Mouse (Mus musculus): ENCODE measurements at regions not wholly inside any gene's neighbourhood (a gene's known extent, or its start where the extent isn't known, plus 50 kb on each side); places are given as distances from the start of the nearest gene placed in this dataset.

DNA sequence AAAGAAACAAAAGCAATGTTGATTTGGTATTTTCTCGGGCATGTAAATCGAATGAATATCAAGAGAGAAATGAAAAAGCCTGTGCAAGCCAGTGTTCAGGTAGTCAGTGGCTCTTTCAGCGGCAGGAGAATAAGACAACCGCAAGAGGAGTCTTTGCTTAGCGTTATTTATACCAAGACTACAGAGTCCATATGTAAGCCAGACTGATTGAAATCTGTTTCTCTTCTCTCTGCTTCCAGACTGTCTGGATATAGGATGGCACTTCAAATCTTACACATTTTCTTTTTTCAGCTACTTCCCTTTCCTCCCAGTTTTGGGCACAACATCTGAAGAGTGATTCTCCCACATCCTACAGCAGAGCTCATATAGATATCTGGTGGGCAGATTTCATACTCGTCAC, 105.9 kb upstream of the Tmco5 start:
- TF ChIP-seq CTCF (conservative IDR thresholded peaks at IDR 0.05; ENCODE audit: low read length) (no peak), NANOG (IDR thresholded peaks at IDR 0.05; ENCODE audit: borderline replicate concordance, low read length) (no peak)
